Mouse (Mus musculus): ENCODE measurements around the gene Dnajc13. TPM values are rescaled to one million over a fixed set of nuclear protein-coding genes. Genes with fewer than 3 reads are reported as not detected.

The Dnajc13 gene
- polyA plus RNA-seq, 1 experiment from 2014 or later: 20.8 TPM

DNA sequence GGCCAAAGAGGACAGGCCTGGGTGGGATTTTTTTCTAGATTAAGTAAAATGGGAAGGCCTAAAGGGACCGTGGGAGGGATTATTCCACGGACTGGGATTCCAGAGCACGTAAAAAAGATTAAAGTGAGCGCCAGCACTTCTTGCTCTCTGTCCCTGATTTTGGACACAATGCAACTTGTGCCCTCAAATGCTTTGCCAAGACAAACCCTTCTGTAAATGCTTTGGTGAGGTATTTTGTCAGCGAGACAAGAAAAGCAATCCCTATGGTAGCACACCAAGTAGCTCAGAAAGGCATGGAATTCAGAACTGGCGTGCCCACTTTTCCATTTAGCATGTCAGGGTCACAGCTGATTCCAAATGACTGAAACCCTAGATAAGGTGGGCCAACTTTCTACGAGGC, 113.8 kb downstream of the Dnajc13 start:
- Histone ChIP-seq H3K27me3 (ENCODE audit: insufficient read depth, low read length) (no peaks in the 10 kb centered on the region), H3K9ac (ENCODE audit: low read depth, low read length) (no peak overlapping the region), H3K4me3 (replicated peaks; ENCODE audit: low read depth, low read length) (no peak overlapping the region), H3K27ac (no peak overlapping the region), H3K9me3 (replicated peaks; ENCODE audit: low read length) (no peaks in the 10 kb centered on the region), H3K4me2 (ENCODE audit: low read length) (no peak overlapping the region), H3K36me3 (ENCODE audit: insufficient read depth, low read length) (peaks cover 16% of the 10 kb centered on the region; the same call in 1 of the 2 replicates), H3K4me1 (replicated peaks; ENCODE audit: insufficient read depth, low read length) (no peaks in the 10 kb centered on the region)
- DNase-seq (ENCODE audit: low spot score) (no peak), ATAC-seq (replicated peaks; ENCODE audit: low FRiP score, low read depth) (no peak)
- no peak for TF ChIP-seq CTCF (IDR thresholded peaks at IDR 0.05; ENCODE audit: low read depth)
- 87% methylated on average over 7 of the region's 7 CpGs for WGBS

DNA sequence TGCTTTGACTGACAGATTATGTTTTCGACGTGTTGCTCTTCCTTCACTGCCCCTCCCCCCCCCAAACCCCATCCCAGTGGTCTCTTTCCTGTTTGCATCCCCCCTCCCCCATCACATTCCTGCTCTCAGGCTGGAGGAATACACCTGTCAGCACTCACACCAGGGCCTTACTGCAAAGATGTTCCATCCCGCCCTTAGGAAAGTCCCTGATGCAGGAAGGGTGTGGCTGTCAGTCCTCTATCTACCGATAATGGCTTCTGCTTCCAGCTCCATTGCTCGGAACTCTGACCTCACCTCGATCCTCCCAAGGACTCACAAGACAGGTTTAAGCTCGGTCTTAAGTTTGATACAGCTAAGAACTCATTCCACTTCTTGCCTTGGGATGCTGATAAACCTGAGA, 116.0 kb downstream of the Dnajc13 start:
- DNase-seq (ENCODE audit: low spot score) (no peak), ATAC-seq (replicated peaks; ENCODE audit: low FRiP score, low read depth) (no peak)
- no peaks in the 10 kb centered on the region for H3K4me1 ChIP-seq (replicated peaks; ENCODE audit: insufficient read depth, low read length)
- TF ChIP-seq CTCF (IDR thresholded peaks at IDR 0.05; ENCODE audit: low read depth): no peak
- no peak overlapping the region for H3K4me2 ChIP-seq (ENCODE audit: low read length)
- no peak overlapping the region for H3K27ac ChIP-seq
- H3K36me3 ChIP-seq (ENCODE audit: insufficient read depth, low read length): peaks cover 5% of the 10 kb centered on the region; the same call in 1 of the 2 replicates
- H3K9ac ChIP-seq (ENCODE audit: low read depth, low read length): no peak overlapping the region
- no peaks in the 10 kb centered on the region for H3K27me3 ChIP-seq (ENCODE audit: insufficient read depth, low read length)
- WGBS: 76% methylated on average over 7 of the region's 7 CpGs
- H3K9me3 ChIP-seq (replicated peaks; ENCODE audit: low read length): no peaks in the 10 kb centered on the region
- no peak overlapping the region for H3K4me3 ChIP-seq (replicated peaks; ENCODE audit: low read depth, low read length)

DNA sequence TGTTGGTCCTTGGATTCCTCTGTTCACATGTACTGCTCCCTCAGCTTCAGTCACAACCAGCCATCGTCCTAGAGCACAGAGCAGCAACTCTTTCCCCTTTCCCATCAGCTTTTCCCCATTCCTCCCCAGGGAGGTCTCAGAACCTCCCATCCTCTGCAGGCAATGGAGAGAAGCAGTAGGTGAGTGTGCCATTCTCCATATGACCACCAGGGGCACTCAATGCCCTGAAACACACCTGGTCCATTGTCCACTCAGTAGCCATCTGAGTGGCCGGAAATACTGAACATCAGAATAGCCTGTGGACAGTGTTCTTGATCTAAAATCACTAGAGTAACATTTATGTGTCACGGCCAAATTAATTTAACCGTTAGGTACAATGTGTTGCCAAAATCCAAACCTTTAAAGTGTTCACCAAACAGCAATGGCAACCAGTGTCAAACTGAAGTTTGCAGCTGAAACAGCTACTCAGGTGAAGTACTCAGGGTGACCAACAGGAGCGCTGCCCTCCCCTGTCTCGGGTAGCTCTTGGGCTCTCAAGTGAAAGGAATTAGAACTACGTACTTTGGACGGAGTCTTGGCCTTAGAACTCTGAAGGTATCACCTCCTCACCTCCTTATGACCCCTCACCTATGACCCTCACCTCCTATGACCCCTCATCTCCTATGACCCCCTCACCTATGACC, 118.3 kb downstream of the Dnajc13 start:
- H3K27me3 ChIP-seq (ENCODE audit: insufficient read depth, low read length): no peaks in the 10 kb centered on the region
- no peaks in the 10 kb centered on the region for H3K36me3 ChIP-seq (ENCODE audit: insufficient read depth, low read length)
- 87% methylated on average over 8 of the region's 8 CpGs for WGBS
- peak; percentile 61 for TF ChIP-seq CTCF (IDR thresholded peaks at IDR 0.05; ENCODE audit: low read depth)
- ATAC-seq (replicated peaks; ENCODE audit: low FRiP score, low read depth): peak; percentile 31; the same call in 1 of the 2 replicates
- no peaks in the 10 kb centered on the region for H3K4me1 ChIP-seq (replicated peaks; ENCODE audit: insufficient read depth, low read length)
- no peak overlapping the region for H3K9ac ChIP-seq (ENCODE audit: low read depth, low read length)
- no peak for DNase-seq (ENCODE audit: low spot score)
- H3K9me3 ChIP-seq (replicated peaks; ENCODE audit: low read length): no peaks in the 10 kb centered on the region
- no peak overlapping the region for H3K4me2 ChIP-seq (ENCODE audit: low read length)
- H3K4me3 ChIP-seq (replicated peaks; ENCODE audit: low read depth, low read length): no peak overlapping the region
- no peak overlapping the region for H3K27ac ChIP-seq

DNA sequence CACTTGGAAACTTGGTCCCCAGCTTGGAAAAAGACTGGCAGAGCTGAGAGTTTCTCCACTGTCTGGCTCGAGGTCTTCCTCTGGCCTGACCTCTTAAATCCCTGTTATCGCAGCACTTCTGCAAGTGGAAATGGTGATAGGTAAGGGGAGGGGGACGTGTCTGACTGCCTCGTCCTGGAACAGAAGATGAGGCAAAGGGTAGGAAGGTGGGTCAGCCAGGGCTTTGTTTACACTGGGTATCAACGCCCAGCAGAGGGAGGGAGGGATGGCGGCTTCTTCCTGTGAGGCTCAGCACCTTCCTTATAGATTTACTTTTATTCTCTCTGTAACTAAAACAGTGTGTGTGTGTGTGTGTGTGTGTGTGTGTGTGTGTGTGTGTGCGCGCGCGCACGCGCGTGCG, 119.9 kb downstream of the Dnajc13 start:
- H3K9me3 ChIP-seq (replicated peaks; ENCODE audit: low read length): no peaks in the 10 kb centered on the region
- ATAC-seq (replicated peaks; ENCODE audit: low FRiP score, low read depth) (no peak), DNase-seq (ENCODE audit: low spot score) (no peak)
- H3K4me2 ChIP-seq (ENCODE audit: low read length): no peak overlapping the region
- no peak overlapping the region for H3K4me3 ChIP-seq (replicated peaks; ENCODE audit: low read depth, low read length)
- WGBS: 75% methylated on average over 14 of the region's 14 CpGs
- H3K27ac ChIP-seq: no peak overlapping the region
- H3K9ac ChIP-seq (ENCODE audit: low read depth, low read length): no peak overlapping the region
- no peak for TF ChIP-seq CTCF (IDR thresholded peaks at IDR 0.05; ENCODE audit: low read depth)
- no peaks in the 10 kb centered on the region for H3K27me3 ChIP-seq (ENCODE audit: insufficient read depth, low read length)
- H3K36me3 ChIP-seq (ENCODE audit: insufficient read depth, low read length): no peaks in the 10 kb centered on the region
- H3K4me1 ChIP-seq (replicated peaks; ENCODE audit: insufficient read depth, low read length): no peaks in the 10 kb centered on the region

DNA sequence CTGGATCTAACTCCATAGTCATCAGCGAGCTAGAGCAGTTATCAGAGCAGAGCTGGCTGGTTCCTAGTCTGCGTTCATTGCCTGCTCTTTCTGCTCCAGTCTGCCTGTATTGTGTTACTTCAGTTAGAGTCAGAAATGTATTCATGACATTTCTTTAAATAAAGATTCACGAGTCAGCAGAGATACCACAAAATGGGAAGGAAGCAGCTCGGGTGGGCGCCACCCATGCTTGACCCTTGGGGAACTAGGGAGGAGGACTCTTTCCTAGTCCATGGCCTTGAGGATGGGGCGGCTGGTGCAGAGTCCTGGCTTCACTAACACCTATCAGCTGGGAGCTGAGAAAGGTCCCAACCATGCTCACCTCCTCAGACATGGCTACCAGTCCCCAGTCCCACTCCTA, 122.4 kb downstream of the Dnajc13 start:
- Histone ChIP-seq H3K9me3 (replicated peaks; ENCODE audit: low read length) (no peaks in the 10 kb centered on the region), H3K4me1 (replicated peaks; ENCODE audit: insufficient read depth, low read length) (no peaks in the 10 kb centered on the region), H3K4me3 (replicated peaks; ENCODE audit: low read depth, low read length) (no peak overlapping the region), H3K27me3 (ENCODE audit: insufficient read depth, low read length) (no peaks in the 10 kb centered on the region), H3K9ac (ENCODE audit: low read depth, low read length) (no peak overlapping the region), H3K36me3 (ENCODE audit: insufficient read depth, low read length) (no peaks in the 10 kb centered on the region), H3K27ac (no peak overlapping the region), H3K4me2 (ENCODE audit: low read length) (no peak overlapping the region)
- TF ChIP-seq CTCF (IDR thresholded peaks at IDR 0.05; ENCODE audit: low read depth): no peak
- DNase-seq (ENCODE audit: low spot score) (no peak), ATAC-seq (replicated peaks; ENCODE audit: low FRiP score, low read depth) (no peak)
- 84% methylated on average over 6 of the region's 6 CpGs for WGBS

DNA sequence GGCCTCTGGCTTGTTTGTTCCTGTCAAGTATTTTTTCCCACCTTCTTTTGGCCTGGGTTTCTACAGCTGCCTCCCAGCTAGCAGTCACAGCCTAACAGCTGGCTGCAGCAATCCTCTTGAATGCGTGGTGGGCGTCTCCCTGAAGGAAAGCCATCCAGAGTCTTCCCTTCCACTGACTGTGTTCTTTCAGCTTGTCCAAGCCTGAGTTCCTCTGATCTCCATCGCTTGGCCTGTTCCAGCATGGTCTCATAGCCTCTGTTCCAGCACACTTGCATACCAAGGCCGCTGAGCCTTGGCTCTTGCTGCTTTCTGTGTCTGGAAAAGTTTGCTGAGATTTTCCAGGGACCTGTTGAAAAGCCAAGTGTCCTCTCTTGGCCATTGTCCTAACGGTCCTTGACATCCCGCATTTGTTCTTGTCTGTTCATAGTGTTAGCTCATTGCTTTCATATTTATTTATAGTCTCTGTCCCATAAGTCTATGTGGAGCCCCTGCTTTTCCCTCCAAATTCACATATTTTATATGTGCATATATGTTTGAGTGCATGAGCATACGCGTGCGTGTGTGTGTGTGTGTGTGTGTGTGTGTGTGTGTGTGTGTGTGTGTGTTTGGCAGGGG, 132.5 kb downstream of the Dnajc13 start:
- no peak for ATAC-seq (replicated peaks; ENCODE audit: low FRiP score, low read depth)
- no peak for TF ChIP-seq CTCF (IDR thresholded peaks at IDR 0.05; ENCODE audit: low read depth)
- H3K9ac ChIP-seq (ENCODE audit: low read depth, low read length): no peak overlapping the region

More for the DNA sequence above, 132.5 kb downstream of the Dnajc13 start:
- Histone ChIP-seq H3K4me2 (ENCODE audit: low read length) (no peak overlapping the region), H3K27ac (no peak overlapping the region), H3K4me1 (replicated peaks; ENCODE audit: insufficient read depth, low read length) (no peaks in the 10 kb centered on the region; the same call in 1 of the 2 replicates), H3K9me3 (replicated peaks; ENCODE audit: low read length) (no peaks in the 10 kb centered on the region), H3K36me3 (ENCODE audit: insufficient read depth, low read length) (no peaks in the 10 kb centered on the region), H3K27me3 (ENCODE audit: insufficient read depth, low read length) (no peaks in the 10 kb centered on the region), H3K4me3 (replicated peaks; ENCODE audit: low read depth, low read length) (no peak overlapping the region)
- WGBS: 81% methylated on average over 9 of the region's 9 CpGs
- peak; percentile 30 for DNase-seq (ENCODE audit: low spot score)
